In genomic region chr19:46792480-46792879, GRCm38 (mm10) we compare ENCODE assay signal across 22 mouse cellular contexts. TPM values are rescaled to one million over a fixed set of nuclear protein-coding genes. Genes with fewer than 3 reads are reported as not detected.
DNase-seq lines count a peak whose midpoint lies in the region; ATAC-seq and TF ChIP-seq lines count a peak whose summit lies in the region.
"Had no signal": no experiment of that assay in that cellular context is flagged by ENCODE, and none has a peak within 500 bp of the region (broad histone marks: within the 10 kb centered on the region; RNA-seq: fewer than 3 reads in every experiment).

No protein-coding gene starts in this region.

- peak; percentile 13 for DNase-seq in heart, adult 11 months
- no peak for DNase-seq in heart, postnatal 10 days
- peak; percentile 60 for DNase-seq in 416B (ENCODE audit: low read depth)
- peak; percentile 81 for DNase-seq in fat pad, adult 2 months (ENCODE audit: extremely low read depth, low read depth, low spot score)
- no peak for DNase-seq in midbrain, embryonic 11.5 days (ENCODE audit: low spot score, missing footprints)
- no peak for DNase-seq in thymus, adult 2 months
- DNase-seq in kidney, postnatal 36 days, result no peak
- DNase-seq: adrenal gland, postnatal 10 days; cerebellum, adult 11 months; cerebellum, adult 9-10 months; cerebellum, postnatal 36 days; gastrocnemius, postnatal 10 days; heart, adult 18-20 months; kidney, adult 18-20 months; kidney, postnatal 4 days; liver, postnatal 0 days; lung, postnatal 4 days had no signal

- H3K27ac ChIP-seq in midbrain, embryonic 11.5 days (ENCODE audit: low read depth, low read length), result no peak overlapping the region
- H3K27ac ChIP-seq in thymus, adult 2 months (ENCODE audit: control insufficient read depth, insufficient read depth, low read length), result no peak overlapping the region
- H3K27ac ChIP-seq: hindbrain, embryonic 14.5 days; kidney, embryonic 15.5 days; liver, embryonic 12.5 days had no signal

- no peak overlapping the region for H3K9ac ChIP-seq in midbrain, embryonic 11.5 days (ENCODE audit: low read length)
- H3K9ac ChIP-seq: heart, embryonic 12.5 days; hindbrain, embryonic 14.5 days; kidney, embryonic 15.5 days; liver, embryonic 12.5 days; liver, postnatal 0 days had no signal

- no peak overlapping the region for H3K4me3 ChIP-seq in midbrain, embryonic 11.5 days (ENCODE audit: low read depth, low read length)
- no peak overlapping the region for H3K4me3 ChIP-seq in thymus, adult 2 months (ENCODE audit: control insufficient read depth, insufficient read depth, low read length)
- H3K4me3 ChIP-seq: heart, embryonic 12.5 days; kidney, embryonic 15.5 days; liver, embryonic 12.5 days had no signal

- TF ChIP-seq CTCF in thymus, adult 2 months (IDR thresholded peaks at IDR 0.05; ENCODE audit: borderline replicate concordance, control insufficient read depth, extremely low read depth, insufficient read depth, low read length, poor library complexity), result no peak

- TF ChIP-seq POLR2A in thymus, adult 2 months (IDR thresholded peaks at IDR 0.05; ENCODE audit: control insufficient read depth, extremely low read depth, insufficient read depth, low read length, poor library complexity), result no peak

- WGBS in midbrain, embryonic 11.5 days, result 85% methylated on average over 3 of the region's 3 CpGs
- 93% methylated on average over 3 of the region's 3 CpGs for WGBS in thymus, adult 2 months

- no peak overlapping the region for H3K4me2 ChIP-seq in midbrain, embryonic 11.5 days
- H3K4me2 ChIP-seq: heart, embryonic 12.5 days; hindbrain, embryonic 14.5 days; kidney, embryonic 15.5 days; liver, embryonic 12.5 days had no signal

- ATAC-seq in megakaryocyte, adult 5-6 weeks (ENCODE audit: poor library complexity, severe bottlenecking), result 0 out of 2 replicates have a peak, but pooled peaks have one; percentile 30
- no peak for ATAC-seq in midbrain, embryonic 11.5 days (ENCODE audit: low FRiP score)
- ATAC-seq: liver, embryonic 12.5 days; liver, postnatal 0 days had no signal

- H3K27me3 ChIP-seq in midbrain, embryonic 11.5 days (ENCODE audit: control insufficient read depth, insufficient read depth, low read length), result no peaks in the 10 kb centered on the region
- H3K27me3 ChIP-seq in thymus, adult 2 months (ENCODE audit: control insufficient read depth, insufficient read depth, low read length), result no peaks in the 10 kb centered on the region
- H3K27me3 ChIP-seq: heart, embryonic 12.5 days; kidney, embryonic 15.5 days had no signal

- H3K4me1 ChIP-seq in midbrain, embryonic 11.5 days (ENCODE audit: control insufficient read depth, insufficient read depth, low read length), result no peaks in the 10 kb centered on the region
- no peaks in the 10 kb centered on the region for H3K4me1 ChIP-seq in thymus, adult 2 months (replicated peaks; ENCODE audit: control insufficient read depth, insufficient read depth, low read length)
- H3K4me1 ChIP-seq: liver, embryonic 12.5 days had no signal

- H3K9me3 ChIP-seq in midbrain, embryonic 11.5 days (ENCODE audit: control insufficient read depth, low read length), result no peaks in the 10 kb centered on the region
- H3K9me3 ChIP-seq: heart, embryonic 12.5 days; kidney, embryonic 15.5 days; liver, embryonic 12.5 days had no signal

- intact Hi-C loops in heart, postnatal 10 days (cut with DNase I), result no loop called here

- no peaks in the 10 kb centered on the region for H3K36me3 ChIP-seq in midbrain, embryonic 11.5 days (ENCODE audit: control insufficient read depth, insufficient read depth, low read length)
- no peaks in the 10 kb centered on the region for H3K36me3 ChIP-seq in thymus, adult 2 months (ENCODE audit: control insufficient read depth, insufficient read depth, low read length)
- H3K36me3 ChIP-seq: heart, embryonic 12.5 days; kidney, embryonic 15.5 days; liver, embryonic 12.5 days had no signal

RNA-seq across cellular contexts. Expression of gene Cnnm2, which starts 31.1 kb away (rescaled TPM):
- 1 to 10 TPM; 6.6 to 7.7 TPM for total RNA-seq in heart, postnatal 10 days (2021)
- total RNA-seq in megakaryocyte, adult 5-6 weeks (2015), result 3.9 and 6.9 TPM in 2 replicates
- total RNA-seq in megakaryocyte, adult 5-6 weeks (2017), result 2.4 and 4.3 TPM in 2 replicates
- polyA plus RNA-seq in midbrain, embryonic 11.5 days (2014; fragmentation: Nextera tagmentation; extraction: Ambion mirVana), result 4.5 and 4.9 TPM in 2 replicates
- 7.4 and 9.7 TPM in 2 replicates for polyA plus RNA-seq in thymus, adult 2 months (2012; rRNA removed)

Comparison
In these comparisons a context has a peak if more than half of its experiments do, and no peak if none do; other contexts are left out.
1. DNase-seq: peak in heart, adult 11 months (single experiment), 416B (single experiment) and fat pad, adult 2 months (single experiment); none in heart, postnatal 10 days (0 of 2), midbrain, embryonic 11.5 days (single experiment), thymus, adult 2 months (single experiment) and kidney, postnatal 36 days (0 of 2).